34 mouse cellular contexts compared by ENCODE assay signal in genomic region chr2:178843458-178843857, GRCm38 (mm10).
"Had no signal": no experiment of that assay in that cellular context is flagged by ENCODE, and none has a peak within 500 bp of the region (broad histone marks: within the 10 kb centered on the region; RNA-seq: fewer than 3 reads in every experiment).

No protein-coding gene starts in this region.

- H3K9me3 ChIP-seq: heart, embryonic 10.5 days; heart, embryonic 12.5 days; heart, embryonic 13.5 days; heart, embryonic 15.5 days; hindbrain, embryonic 10.5 days; hindbrain, embryonic 12.5 days; hindbrain, embryonic 13.5 days; hindbrain, embryonic 15.5 days; intestine, embryonic 15.5 days; kidney, embryonic 15.5 days had no signal

- H3K9ac ChIP-seq: heart, embryonic 12.5 days; heart, embryonic 13.5 days; heart, embryonic 15.5 days; hindbrain, embryonic 12.5 days; hindbrain, embryonic 13.5 days; hindbrain, embryonic 14.5 days; hindbrain, embryonic 15.5 days; intestine, embryonic 15.5 days; kidney, embryonic 15.5 days had no signal

- H3K36me3 ChIP-seq: heart, embryonic 10.5 days; heart, embryonic 12.5 days; heart, embryonic 13.5 days; heart, embryonic 15.5 days; hindbrain, embryonic 10.5 days; hindbrain, embryonic 12.5 days; hindbrain, embryonic 13.5 days; hindbrain, embryonic 15.5 days; intestine, embryonic 15.5 days; kidney, embryonic 15.5 days had no signal

- DNase-seq: heart, postnatal 10 days; heart, postnatal 14 days; heart, postnatal 36 days; kidney, adult 11 months; kidney, adult 18-20 months; kidney, adult 2 months; kidney, adult 8-10 months; kidney, adult 9 months; kidney, postnatal 10 days; kidney, postnatal 14 days; kidney, postnatal 25 days; kidney, postnatal 36 days; kidney, postnatal 4 days; layer of hippocampus, adult 9-11 months; layer of hippocampus, postnatal 36 days had no signal

- ATAC-seq: inflammation-experienced regulatory T-cells, adult 6 months; intestine, embryonic 15.5 days; intestine, embryonic 16.5 days; intestine, postnatal 0 days had no signal

- H3K27ac ChIP-seq: heart, embryonic 10.5 days; heart, embryonic 13.5 days; heart, embryonic 15.5 days; hindbrain, embryonic 10.5 days; hindbrain, embryonic 12.5 days; hindbrain, embryonic 14.5 days; hindbrain, embryonic 15.5 days; hindbrain, postnatal 0 days; intestine, embryonic 15.5 days; kidney, embryonic 15.5 days; kidney, postnatal 0 days; layer of hippocampus, adult 2 months; left cerebral cortex, adult 2 months had no signal

- H3K4me1 ChIP-seq: intestine, embryonic 15.5 days had no signal

- H3K4me2 ChIP-seq: heart, embryonic 11.5 days; heart, embryonic 12.5 days; heart, embryonic 13.5 days; heart, embryonic 15.5 days; hindbrain, embryonic 12.5 days; hindbrain, embryonic 13.5 days; hindbrain, embryonic 14.5 days; hindbrain, embryonic 15.5 days; intestine, embryonic 15.5 days; kidney, embryonic 15.5 days had no signal

- H3K4me3 ChIP-seq: heart, embryonic 10.5 days; heart, embryonic 12.5 days; heart, embryonic 13.5 days; heart, embryonic 15.5 days; hindbrain, embryonic 10.5 days; hindbrain, embryonic 12.5 days; hindbrain, embryonic 13.5 days; hindbrain, embryonic 15.5 days; intestine, embryonic 15.5 days; kidney, embryonic 15.5 days; layer of hippocampus, adult 2 months; left cerebral cortex, adult 2 months had no signal

- H3K27me3 ChIP-seq: heart, embryonic 12.5 days; heart, embryonic 13.5 days; heart, embryonic 15.5 days; hindbrain, embryonic 12.5 days; hindbrain, embryonic 13.5 days; hindbrain, embryonic 15.5 days; intestine, embryonic 15.5 days; kidney, embryonic 15.5 days had no signal
